Mouse (Mus musculus) cerebellum, adult 9-11 months (tissue): ENCODE data around the gene Fut9.

Experiments
- DNase-seq: peaks from one replicate; pipeline ENCODE4 v3.0.0; 2022

Fut9 gene

DNA sequence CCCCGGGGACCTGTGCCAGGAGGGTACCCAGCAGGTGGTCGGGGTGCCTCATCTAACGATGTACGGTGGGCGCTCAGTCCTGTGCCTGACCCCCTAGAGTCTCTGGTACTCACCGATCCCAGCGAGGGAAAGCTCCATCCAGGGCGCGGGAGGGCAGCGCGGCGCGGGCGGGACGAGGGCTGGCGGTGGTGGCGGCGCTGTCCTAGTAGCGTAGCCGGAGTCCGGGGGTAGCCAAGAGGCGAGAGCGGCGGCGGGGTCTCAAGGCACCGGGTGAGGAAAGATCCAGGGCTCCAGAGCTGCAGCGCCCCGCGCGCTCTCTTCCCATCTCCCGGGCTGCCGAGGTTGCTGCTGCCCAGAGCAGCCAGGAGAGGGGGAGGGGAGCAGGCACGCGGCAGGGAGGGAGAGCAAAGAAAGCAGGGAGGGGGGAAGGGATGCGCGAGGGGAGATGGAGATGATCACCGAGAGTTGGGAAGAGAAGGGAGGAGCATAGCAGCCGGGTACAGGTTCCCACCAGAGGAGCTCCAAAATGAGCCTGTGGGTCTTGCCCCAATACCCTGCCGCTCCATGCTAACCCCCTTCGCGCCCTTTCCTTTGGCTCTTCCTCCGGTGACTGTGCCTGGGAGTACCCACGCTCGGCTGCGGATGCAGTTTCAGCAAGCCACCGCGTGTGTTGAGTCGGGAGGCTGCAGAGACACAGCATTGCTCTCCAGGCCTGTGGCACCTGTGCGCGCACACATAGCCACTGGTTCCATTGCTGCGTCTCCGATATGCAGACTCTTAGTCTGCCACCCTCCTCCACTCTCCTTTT is at the start of gene Fut9:
TSS of gene Fut9 (minus strand) at position 769 of the 808 bp plus-strand sequence.
- DNase-seq = peak; percentile 93

DNA sequence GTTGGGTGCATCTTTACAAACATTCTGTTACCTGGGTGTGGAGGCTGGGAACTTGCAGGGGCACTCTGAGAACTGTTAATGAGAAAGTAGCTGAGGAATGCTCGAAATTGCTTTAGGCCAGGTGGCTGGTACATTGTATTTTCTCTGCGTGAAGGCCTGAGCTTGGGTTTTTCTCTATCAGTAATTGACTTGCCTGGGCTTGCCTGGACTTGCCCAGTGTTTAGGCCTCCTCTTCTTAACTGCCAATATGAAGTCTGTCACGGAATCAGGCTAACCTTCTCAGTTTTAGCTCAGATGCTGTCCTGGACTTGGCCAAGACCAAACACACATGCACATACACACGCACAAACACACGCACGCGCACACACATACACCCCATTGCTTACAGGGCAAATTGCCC is 15.7 kb upstream of the Fut9 start:
- no peak for DNase-seq

DNA sequence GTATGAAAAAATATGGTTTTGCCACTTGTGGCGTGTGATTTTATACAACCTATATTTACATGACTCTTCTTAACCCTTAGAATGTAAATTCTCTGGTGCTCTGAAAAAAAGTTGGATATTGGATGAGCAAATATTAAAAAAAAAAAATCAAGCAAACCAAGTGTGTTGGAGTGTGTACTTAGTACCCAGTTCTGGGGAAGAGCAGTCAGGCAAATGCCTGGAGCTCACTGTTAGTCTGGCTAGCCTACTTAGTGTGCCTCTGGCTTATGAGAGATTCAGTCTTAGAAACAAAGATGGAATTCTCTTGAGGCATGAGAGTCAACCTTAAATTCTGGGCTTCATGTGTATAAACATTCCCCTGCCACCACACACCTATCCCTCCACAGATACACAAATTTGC is 13.3 kb upstream of the Fut9 start:
- DNase-seq = no peak

DNA sequence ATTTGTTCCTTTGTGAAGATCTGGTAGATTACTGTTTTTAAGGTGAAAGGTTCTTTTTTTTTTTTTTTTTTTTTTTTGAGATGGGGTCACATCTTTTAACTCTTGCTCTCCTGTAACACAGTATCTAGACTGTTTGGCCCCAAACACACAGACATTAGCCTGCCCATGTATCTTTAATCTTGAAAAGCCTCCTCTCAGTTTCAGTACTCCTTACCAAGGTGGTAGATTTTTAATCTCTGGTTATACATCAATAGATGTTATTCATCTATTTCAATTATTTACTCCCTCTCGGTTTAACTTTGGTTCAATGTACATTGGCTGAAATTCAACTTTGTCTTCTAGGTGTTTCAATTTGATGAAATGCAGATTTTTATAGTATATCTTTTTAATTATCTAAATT is 10.0 kb upstream of the Fut9 start:
- no peak for DNase-seq

DNA sequence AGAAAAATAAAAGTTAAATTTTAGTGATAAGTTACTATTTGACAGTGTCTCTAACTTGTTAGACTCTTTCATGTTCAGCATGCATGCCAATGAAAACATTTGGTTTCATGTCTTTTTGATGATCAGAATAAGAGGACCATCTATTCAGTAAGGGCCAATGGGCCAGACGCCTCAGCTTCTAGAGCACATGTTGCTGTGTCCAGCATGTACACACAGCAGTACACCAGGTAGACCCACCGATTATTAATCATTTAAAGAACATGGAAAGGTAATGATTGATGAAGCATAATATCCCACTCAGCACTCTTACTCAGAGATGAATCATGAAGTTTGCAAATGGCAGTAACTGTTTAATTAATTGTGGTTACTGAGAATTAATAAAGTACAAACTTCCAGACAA is 1.7 kb upstream of the Fut9 start:
- no peak for DNase-seq

DNA sequence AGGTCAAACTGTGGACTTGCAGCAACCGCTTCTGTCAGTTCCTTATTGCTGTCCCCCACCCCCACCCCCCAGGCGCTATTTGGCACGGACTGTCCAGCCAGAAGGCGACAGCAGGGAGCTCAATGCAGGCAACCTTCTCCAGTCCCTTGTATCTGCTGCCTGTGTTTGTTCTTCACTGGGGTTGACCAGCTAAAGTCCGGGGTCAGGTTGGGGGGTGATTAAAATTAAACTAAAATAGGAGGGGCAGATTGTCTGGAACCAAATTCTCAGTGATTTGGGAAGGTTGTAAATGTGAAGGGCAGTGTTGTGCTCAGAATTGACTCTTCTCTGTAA is 206 bp upstream of the Fut9 start:
- DNase-seq = no peak

DNA sequence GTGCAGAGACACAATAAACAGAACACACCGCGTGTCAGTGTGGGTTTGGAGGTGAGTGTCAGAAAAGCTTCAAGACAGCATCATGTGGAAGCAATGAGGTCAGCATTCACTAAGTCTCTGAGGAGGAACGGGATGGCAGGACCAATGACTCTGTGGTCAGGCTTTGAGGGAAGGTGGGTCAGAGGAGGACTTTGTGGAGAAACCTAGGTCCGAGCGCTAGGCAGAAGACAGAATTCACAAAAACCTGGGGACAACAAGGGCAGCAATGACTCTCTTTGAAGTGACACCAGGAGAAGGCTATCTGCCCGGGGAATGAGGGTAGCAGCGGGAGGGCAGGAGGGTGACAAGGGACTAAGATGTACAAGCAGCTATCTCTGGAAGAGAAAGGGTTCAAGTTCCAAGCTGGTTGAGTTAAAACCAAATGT is 981 bp downstream of the Fut9 start:
- DNase-seq = no peak

DNA sequence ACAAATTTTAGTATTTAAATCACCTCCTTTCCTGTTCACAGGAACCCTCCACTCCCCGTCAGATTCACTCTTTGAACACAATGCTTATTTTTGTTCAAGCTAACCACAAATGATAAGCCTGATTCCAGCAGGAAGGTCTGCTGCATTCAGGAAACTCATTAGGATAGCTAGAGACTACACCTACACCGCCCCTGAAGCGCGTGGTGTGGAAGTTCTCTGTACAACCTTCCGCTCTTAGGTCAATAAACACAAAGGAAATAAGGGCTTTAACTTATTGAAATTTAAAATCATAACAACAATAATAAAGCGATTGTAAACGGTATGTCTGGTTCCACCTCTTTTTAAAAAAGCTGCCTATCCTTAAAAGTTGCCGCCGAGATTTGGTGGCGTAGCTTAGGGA is 1.6 kb downstream of the Fut9 start:
- DNase-seq = peak; percentile 28

DNA sequence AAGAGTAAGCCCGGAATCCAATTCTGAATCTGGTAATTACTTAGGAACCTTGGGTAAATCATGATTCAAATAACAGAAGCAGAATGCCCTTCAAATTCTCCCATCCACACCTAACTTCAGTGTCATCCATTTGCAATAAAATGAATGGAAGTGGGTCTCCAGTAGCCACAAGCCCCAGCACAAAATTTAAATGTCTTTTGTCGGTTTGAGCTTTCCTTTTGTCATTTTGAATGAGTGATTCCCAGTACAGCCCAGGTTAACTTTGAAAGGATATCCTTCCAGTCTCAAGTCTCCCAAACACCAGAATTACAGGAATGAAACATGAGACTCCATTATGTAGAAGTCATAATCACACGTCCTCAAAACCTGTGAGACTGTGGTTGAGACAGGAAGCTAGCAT is 3.9 kb downstream of the Fut9 start:
- no peak for DNase-seq

DNA sequence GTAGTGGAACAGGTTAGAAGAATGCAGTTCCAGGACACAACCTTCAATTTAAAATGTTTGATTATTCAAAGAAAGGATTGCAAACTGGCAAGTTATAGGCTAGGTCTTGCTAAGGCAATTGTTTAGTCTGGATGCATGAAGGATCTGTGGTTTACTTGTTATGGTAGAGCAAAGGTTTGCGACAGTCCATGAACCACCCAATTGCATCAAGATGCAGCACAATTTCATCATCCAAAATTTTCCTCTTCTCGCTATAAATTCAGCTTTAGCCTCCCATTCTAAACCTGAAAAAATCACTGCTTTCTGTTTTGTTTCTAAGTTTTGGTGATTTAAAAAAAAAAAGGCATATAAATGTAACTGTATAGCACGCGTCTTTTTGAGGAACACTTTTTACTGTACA is 14.8 kb downstream of the Fut9 start:
- DNase-seq = no peak

DNA sequence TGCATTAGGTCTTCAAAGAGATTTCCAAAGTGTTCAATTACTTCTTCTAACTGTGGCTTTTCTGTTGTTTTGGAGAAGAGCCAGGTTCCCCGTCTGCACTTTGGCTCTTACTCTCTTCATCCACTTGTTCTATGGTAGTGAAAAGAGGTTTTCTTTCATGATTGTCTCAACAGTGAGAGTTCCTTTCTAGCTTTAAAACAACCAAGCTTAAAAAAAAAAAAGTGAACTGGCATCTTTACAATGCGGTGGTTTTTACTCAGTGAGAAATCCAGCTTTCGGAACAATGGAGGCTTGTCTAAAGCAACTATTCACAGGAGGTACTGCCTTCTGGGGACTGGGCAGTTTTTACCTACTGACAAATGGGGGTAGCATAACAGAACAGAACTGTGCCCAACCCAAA is 31.4 kb downstream of the Fut9 start:
- peak; percentile 38 for DNase-seq

DNA sequence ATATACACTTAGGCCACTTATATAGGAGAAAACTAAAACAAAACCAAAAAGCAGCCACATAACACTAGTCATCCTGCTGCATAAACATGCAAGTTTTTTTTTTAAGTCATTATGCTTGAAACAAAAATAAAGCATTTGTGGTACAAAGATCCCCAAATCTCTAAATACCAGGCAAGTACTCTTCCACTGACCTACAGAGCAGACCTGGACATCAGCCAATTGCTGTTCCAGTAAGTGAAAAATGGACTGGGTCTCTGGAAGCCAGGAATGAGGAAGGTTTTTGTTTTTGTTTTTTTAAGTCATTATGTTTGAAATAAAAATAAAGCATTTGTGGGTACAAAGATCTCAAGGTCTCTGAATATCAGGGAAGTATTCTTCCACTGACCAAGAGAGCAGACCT is 37.0 kb downstream of the Fut9 start:
- peak; percentile 30 for DNase-seq

DNA sequence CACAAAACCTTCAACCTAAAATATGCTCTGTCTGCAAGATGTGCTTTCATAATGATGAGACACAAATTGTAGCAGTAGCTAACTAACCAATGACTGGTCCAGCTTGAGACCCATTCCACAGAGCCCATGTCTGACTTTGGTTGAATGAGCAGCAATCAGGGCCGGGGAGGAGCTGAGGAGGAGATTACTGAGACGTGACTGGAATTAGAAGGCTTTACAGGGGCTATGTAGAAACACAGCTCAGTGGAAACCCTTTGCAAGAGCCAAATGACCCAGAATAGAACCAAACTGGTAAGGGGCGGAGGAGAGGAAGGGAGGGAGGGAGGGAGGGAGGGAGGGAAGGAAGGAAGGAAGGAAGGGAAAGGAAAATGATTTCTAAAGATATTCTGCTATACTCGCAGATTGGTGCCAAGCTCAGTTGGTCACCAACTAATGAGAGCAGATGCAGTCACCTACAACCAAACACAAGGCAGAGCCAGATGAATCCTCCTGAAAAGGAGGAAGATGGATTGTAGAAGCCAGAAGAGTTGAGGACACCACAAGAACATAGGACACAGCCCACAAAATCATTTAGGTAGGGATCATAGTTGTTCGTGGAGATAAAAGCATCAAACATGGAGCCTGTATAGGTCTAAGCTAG is 42.0 kb downstream of the Fut9 start:
- DNase-seq = no peak

DNA sequence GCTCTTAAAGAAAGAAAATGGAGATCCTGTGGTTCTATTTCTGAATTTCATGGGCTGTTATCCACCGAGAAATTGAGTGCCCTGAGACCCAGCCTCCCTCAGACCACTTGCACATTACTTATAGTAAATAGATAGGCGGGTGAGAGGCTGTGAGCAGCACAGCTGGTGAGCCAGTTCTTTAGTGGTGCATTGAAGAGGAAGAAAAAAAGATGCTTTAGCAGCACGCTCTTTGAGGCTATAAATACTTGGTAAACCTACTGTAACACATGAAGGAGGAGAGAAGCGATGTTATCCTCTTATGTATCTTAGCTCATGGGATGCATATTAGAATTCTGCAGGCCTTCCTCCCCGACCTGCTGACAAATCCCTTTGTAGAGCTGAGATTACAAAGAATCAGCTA is 58.5 kb downstream of the Fut9 start:
- DNase-seq = no peak

DNA sequence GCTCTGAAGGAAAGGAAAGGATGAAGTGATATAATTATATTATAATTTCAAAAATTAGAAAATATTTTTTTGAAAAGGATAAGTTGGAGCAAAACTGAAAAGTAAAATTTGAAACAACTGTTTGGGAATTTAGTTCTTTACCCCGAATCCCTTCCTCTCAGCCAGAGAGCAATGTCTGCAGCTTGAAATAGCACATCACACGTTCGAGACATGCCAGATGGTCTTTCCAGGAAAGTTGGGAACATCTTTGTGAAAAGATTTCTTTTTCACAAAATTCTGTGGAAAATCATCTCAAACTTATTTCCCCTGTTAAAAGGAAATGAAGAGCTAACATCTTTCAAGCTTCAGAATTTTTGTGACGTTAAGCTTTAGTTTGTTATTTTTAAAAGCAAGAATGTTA is 61.3 kb downstream of the Fut9 start:
- no peak for DNase-seq

DNA sequence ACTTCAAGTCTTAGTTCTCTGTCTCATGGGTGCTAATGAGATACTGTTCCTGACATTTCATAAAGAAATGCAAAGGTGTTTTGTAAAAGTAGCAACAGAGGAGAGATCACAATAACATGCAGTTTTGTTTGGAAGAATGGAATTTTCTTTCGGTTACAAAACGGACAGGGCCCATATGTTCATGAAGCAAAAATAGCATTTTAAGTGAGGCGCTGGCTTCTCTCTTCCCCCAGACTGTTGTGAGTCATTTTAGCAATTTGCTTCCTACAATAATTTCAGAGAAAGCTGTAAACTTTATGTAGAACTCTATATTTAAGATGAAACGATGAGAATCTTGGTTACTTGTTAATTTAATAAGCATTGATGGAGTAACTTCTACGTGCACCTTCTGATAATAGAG is 78.5 kb downstream of the Fut9 start:
- DNase-seq = no peak

DNA sequence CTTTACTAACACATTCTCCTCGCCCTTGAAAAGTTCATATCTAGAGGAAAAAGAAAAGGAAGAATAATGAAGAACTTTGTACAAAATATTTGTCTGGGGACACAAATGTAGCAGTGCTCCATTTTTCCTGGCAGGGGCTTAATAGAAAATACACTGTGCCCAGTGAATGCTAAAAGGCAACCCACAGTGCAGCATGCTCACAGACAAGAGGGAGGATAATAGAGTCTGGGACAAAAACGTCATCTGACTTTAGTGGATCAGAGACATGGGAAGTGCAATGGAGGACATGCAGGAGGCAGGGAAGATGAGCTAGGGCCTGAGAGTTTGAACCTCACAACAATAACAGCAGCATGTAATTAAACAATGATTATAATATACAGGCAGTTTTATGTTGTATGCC is 86.1 kb downstream of the Fut9 start:
- peak; percentile 21 for DNase-seq

DNA sequence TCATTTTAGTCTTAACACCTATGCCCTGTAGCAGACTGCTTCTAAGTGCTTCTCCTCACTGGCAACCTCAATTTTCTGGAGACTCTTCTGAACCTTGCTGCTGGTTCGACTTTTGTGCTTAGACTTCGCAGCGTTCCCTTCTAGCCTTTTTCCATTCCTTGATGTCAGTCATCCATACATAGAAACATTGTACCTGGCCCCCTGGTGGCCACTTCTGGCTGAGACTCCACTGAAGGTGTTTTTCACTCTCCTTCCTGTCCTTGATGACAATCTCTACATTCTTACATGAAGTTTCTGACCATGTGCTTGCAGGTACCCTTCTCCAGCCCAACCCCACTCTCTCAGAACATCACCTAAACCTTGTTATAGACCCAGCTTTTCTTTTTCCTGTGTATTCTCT is 115.1 kb downstream of the Fut9 start:
- DNase-seq = no peak

DNA sequence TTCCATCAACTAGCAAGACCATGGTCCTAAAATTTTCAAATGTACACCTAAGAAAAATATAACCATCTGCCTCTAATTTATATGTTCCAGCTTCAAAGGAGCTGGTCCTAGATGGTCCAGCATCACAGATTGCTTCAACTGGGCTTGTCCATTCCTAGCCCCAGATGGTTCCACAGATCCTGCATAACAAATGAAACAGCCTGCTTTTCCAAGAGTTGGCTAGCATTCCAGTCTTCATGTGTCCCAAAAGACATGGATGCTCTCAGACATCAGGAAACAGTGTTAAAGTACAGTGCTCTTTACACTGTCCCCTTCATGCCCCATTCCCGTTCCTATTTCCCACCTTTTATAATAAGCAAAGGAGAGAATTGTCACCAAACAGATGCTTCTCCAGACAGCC is 135.8 kb downstream of the Fut9 start:
- DNase-seq = peak; percentile 37

DNA sequence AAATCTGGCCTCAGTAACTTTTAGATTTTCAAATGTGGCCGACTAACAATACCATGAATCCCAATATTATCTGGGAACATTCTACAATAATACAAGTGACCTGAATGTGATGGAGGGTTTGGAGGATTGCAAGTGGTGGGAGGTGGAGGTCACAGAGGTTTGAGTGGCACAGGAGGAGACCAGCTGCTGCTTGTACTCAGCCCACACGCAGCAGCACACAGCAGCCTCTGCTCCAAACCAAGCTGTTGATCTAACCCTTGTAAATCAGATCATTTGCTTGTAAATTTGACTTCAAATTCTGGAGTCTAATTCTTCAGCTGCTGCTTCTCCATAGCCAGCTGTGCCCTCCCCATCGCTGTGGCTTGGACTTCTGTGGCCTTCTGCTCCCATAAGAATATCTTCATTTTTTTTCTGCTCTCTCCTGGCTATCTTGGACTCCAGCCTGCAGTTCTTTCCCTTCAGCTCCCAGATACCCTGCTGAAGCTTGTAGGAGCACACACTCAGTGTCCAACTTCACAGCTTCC is 138.8 kb downstream of the Fut9 start:
- DNase-seq = no peak

DNA sequence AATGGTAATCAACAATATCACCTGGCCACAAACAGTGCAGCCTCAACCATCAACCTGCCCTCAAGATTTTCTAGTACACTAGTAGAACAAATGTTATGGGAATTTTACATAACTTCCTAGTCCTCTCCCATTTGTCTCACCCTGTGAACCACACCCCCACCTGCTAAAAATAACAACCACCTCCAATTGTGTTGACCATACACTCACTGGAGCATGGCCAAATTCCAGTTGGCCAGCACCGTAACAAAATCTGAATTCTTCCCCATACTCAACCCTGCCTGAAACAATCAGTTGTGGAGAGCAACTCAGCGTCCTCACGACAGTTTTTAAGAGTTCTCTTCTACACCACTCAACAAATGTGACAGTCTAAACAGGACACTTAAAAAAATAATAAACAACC is 141.3 kb downstream of the Fut9 start:
- no peak for DNase-seq

DNA sequence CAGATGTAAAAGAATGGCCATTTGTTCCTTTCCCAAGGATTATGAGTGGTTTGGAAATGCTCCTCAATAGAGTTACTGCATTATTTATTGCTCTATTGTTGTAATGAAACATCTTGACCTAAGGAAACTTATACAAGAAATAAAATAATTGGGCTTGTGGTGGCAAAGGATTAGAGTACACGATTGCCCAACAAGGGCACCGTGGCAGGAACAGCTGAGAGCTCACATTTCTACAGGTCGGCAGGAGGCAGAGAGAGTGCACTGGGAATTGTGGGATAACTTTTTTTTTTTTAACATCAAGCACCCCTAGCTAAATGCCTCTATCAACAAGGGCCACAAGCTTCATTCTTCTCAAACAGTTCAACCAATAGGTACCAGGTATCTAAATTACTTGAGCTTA is 148.1 kb downstream of the Fut9 start:
- DNase-seq = no peak

DNA sequence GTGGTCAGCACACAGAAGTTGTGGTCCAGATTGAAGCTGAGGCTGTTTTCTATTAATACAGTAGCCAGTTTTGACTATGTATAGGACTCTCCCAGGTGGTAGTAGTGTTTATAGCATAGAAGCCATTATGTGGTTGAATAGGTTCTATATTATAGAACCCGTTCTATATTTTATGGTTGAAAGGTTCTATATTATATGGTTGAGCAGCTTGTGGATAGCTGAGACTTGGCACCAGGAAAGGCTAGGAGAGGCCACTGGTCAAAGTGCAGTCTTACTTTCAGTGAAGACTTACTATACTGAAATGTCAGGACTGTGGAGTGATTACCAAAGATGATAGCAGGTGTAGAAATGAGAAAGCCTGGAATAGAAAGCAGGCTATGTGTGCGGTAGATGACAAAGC is 151.9 kb downstream of the Fut9 start:
- no peak for DNase-seq

DNA sequence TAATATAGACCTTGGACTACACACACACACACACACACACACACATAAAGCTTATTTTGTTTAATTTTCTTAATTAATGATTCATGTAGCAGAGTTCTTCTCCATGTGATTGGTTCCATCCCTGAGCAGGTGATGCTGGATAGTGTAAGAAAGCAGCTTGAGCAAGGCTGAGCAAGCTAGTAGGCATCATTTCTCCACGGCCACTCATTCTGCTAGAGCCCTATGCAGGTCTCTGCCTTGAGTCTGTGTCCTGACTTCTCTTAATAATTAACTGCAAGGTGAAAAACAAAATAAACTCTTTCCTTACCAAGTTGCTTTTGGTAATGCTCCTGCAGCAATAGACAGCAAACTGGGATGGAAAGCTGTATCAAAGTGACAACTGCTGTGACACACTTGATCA is 152.5 kb downstream of the Fut9 start:
- no peak for DNase-seq

DNA sequence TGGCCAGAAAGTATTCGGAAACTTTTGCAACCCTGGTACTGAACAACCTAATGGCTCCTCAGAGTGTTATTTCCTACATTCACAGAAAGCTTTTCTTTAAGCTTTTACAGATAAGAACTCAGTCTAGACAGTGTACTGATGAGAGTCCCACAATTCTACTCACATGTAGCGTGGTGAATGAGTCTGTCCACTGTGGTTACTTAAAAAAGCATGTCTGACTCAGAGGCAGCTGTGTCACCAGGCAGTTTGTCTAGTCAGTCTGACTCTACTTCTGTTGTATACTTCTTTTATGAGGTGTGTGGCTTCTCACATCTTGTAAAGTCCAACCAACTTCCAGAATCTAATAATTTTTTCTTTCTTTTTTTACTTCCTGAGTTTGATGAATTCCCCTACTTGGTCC is 154.5 kb downstream of the Fut9 start:
- no peak for DNase-seq
